Mouse (Mus musculus): ENCODE measurements around the gene Lrrc4b.

Lrrc4b gene

DNA sequence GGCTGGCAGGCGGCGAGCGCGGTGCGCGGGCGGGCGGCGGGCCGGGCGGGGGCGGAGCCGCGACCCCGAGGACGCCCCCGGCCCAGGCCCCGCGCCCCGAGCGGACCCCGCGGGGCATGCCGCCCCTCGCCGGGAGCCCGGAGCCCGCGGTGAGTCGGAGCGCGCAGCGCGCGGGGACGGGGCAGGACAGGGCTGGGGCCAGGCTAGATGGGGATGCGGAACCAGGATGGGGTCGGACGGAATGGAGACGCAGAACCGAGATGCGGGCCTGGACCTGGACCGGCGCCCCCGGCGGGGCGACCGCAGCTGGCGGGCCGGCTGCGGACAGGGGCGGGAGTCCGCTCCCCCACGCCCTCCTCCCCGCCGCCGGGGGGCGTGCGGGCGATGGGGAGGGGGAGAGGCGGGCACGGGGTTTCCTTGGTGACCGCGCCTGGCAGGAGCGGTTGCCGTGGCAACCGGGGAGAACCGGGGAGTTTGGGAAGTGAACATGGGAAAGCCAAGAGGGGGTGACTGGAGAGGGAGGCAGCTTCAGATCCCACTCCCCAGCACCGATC is at the start of gene Lrrc4b:
TSS of gene Lrrc4b (plus strand) at position 51 of the 554 bp plus-strand sequence.
- in situ Hi-C loops (cut with MboI, MseI) = no loop called here

- in situ Hi-C loops (cut with MboI, MseI) = loop anchor here (10.0 kb wide), 1 partner anchor 732 kb away; no protein-coding TSS in a partner anchor
These were observed 46.3 kb upstream of the Lrrc4b start for GRCm38 (mm10) chr7:44382541-44382940.

DNA sequence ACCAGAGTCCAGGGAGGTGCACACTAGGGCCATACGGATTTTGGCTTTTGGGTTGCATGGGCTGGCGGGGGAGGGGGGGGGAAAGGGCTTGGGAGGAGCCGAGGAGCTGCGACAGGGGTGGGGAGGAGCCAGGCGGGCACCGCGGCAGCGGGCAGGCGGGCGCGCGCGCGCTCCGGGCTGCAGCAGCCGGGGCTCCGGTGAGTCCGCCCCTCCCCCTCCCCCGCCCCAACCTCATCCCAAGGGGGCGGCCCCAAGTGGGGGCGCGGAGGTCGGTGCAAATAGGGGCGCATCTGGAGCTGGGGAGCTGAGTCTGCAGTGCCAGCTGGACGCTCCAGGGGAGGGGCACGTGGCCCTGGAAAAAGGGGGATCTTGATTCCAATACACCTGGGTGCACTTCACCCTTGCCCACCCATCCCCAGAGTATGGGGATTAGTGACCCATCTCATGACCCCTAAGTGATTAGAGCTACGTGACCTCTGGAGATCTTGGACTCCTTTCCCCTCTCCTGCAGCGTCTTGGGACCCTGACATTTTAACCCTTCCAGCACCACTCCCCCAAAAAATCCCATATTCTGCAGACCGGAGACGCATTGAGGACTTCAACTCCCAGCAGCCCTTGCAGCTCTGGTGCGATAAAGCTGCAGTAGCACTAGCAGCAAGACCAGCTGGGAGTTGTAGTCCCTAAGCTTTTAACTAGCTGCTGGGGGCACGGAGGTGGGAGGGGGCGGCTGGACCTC is 44.7 kb upstream of the Lrrc4b start, which contains the start of gene Syt3:
TSS of gene Syt3 (plus strand) at position 123 of the 736 bp plus-strand sequence.
- in situ Hi-C loops (cut with MboI, MseI) = loop anchor here (10.0 kb wide), 1 partner anchor 731 kb away; no protein-coding TSS in a partner anchor

- in situ Hi-C loops (cut with MboI, MseI) = loop anchor here (10.0 kb wide), 1 partner anchor 730 kb away; no protein-coding TSS in a partner anchor
These were observed 44.1 kb upstream of the Lrrc4b start for GRCm38 (mm10) chr7:44384716-44385059.

GRCm38 (mm10) chr7:44385720-44386119 is 43.1 kb upstream of the Lrrc4b start, which contains the start of gene 1700008O03Rik:
Gene 1700008O03Rik (minus strand): TSS chr7:44385820.
- in situ Hi-C loops (cut with MboI, MseI) = loop anchor here (10.0 kb wide), 1 partner anchor 729 kb away; no protein-coding TSS in a partner anchor

- in situ Hi-C loops (cut with MboI, MseI) = loop anchor here (10.0 kb wide), 1 partner anchor 863 kb away; no protein-coding TSS in a partner anchor
These were observed 37.0 kb upstream of the Lrrc4b start for GRCm38 (mm10) chr7:44391831-44392230.

DNA sequence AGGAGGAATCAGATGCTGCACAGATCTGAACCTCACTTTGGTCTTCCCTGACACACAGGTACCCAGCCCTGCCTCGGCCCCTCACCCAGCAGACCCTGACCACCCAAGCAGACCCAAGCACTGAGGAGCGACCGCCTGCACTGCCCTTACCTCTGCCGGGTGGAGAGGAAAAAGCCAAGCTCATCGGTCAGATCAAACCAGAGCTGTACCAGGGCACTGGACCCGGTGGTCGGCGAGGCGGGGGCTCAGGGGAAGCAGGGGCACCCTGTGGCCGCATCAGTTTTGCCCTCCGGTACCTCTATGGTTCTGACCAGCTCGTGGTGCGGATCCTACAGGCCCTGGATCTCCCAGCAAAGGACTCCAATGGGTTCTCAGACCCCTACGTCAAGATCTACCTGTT is 36.5 kb upstream of the Lrrc4b start:
- in situ Hi-C loops (cut with MboI, MseI) = loop anchor here (10.0 kb wide), 1 partner anchor 862 kb away; no protein-coding TSS in a partner anchor

GRCm38 (mm10) chr7:44393284-44393683 is 35.5 kb upstream of the Lrrc4b start:
- in situ Hi-C loops (cut with MboI, MseI) = loop anchor here (10.0 kb wide), 1 partner anchor 862 kb away; no protein-coding TSS in a partner anchor

- in situ Hi-C loops (cut with MboI, MseI) = loop anchor here (10.0 kb wide), 1 partner anchor 856 kb away; no protein-coding TSS in a partner anchor
These were observed 30.2 kb upstream of the Lrrc4b start for GRCm38 (mm10) chr7:44398570-44398969.

GRCm38 (mm10) chr7:44401673-44402072 is 27.1 kb upstream of the Lrrc4b start:
- in situ Hi-C loops (cut with MboI, MseI) = loop anchor here (5.0 kb wide), 1 partner anchor 66 kb away; the partner anchor contains the start of genes Aspdh and Josd2

DNA sequence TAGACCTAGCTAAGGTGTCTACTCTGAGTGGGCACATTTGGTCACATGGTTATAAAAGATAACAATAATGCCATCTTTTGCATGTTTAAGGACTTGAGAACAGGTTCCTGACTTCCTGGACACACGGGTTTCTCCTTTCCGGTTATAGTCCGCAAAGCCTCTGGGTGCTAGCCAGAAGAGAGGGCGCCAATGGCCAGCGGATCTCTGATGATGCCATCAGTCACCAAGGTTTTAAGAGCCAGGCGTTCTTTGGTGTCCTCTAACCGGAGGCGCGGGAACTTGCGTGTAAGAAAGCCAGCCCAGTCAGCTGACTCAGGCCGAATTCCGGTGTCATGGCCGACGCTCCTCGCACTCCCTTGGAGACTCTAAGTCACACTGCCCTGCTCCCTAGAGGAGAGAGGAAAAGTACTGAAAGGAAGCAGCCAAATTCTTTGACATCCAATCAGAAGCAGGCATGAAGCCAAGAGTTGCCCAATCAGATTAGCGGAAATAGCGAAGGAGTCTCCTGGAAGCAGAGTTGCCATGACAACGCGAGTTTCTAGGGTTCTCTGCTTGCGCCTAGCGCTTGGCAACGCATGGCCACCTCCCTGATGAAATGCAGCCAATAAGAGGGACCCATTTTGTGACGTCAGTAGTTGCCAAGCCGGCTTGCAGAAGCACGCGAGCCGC is 23.3 kb upstream of the Lrrc4b start:
- in situ Hi-C loops (cut with MboI, MseI) = no loop called here

- in situ Hi-C loops (cut with MboI, MseI) = no loop called here
These were observed 22.8 kb upstream of the Lrrc4b start for GRCm38 (mm10) chr7:44406015-44406355.

DNA sequence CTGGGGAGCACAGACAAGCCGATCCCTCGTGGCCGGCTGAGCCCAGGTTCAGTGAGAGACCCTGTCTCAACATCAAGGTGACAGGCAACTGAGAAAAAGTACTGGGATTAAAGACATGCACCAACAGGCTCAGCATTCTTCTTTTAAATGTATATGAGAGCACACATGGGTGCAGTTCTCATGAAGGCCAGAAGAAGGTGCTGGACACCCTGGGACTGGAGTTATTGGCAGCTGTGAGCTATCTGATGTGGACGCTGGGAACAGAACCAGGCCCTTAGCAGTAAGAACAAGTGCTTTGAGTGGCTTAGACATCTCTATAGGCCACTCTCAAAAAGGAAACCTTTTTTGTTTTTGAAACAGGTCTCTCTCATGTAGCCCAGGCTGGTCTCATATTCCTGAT is 17.7 kb upstream of the Lrrc4b start:
- in situ Hi-C loops (cut with MboI, MseI) = no loop called here

DNA sequence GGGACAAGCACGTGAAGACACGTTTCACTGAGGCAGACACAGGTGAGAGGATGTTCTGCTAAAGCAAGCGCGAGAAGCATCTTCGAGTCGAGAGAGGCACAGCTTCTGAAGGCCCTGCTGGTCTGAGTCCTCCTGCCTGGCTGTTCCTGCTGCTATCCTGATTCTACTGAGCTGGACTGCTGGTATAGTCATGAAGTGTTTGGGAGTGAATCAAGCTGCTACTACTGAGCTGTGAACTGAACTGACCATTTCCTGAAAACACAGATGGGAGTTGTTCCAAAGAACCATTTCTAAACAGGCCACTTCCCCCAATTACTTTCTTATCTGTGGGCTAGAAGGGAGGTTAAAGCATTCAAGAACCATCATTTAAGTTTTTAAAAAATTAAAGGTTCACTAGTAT is 15.5 kb upstream of the Lrrc4b start:
- in situ Hi-C loops (cut with MboI, MseI) = no loop called here

- in situ Hi-C loops (cut with MboI, MseI) = no loop called here
These were observed 1.2 kb upstream of the Lrrc4b start for GRCm38 (mm10) chr7:44427666-44428065.

- in situ Hi-C loops (cut with MboI, MseI) = no loop called here
These were observed 457 bp upstream of the Lrrc4b start for GRCm38 (mm10) chr7:44428171-44428950.

- in situ Hi-C loops (cut with MboI, MseI) = no loop called here
These were observed 993 bp downstream of the Lrrc4b start for GRCm38 (mm10) chr7:44429534-44430488.

DNA sequence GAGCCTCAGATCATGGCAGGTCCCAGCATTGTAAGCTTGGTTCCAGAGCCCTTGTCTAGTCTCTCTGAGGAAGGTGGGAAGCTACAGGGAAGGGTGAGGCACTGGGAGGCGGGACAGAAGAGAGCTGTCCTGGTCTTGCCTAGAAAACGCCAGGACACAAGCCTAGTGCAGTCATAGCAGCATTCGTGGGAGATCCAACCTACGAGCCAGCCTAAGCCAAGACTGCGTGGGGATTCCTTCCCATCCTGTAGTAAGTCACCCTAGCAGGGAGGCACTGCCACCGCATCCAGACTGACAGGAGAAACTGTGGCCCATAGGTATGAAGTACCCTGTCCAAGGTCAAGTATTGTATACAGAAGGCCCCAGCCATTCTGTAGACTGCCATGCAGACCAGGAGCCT is 3.7 kb downstream of the Lrrc4b start:
- in situ Hi-C loops (cut with MboI, MseI) = no loop called here

DNA sequence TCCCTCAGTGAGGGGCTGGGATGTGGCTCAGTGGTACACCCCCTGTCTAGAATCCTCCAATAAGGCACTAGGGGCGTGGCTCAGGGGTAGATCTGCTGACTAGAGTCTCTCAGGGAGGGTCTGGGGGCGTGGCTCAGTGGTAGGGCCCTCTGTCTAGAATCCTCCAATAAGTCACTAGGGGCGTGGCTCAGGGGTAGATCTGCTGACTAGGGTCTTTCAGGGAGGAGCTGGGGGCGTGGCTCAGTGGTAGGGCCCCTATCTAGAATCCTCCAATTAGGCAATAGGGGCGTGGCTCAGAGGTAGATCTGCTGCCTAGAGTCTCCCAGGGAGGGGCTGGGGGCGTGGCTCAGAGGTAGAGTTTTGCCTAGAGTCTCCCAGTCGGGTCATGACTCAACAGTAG is 4.6 kb downstream of the Lrrc4b start:
- in situ Hi-C loops (cut with MboI, MseI) = no loop called here

- in situ Hi-C loops (cut with MboI, MseI) = no loop called here
These were observed 5.3 kb downstream of the Lrrc4b start for GRCm38 (mm10) chr7:44434089-44434488.
